Mouse (Mus musculus): ENCODE results near the gene Pank1.

The Pank1 gene

DNA sequence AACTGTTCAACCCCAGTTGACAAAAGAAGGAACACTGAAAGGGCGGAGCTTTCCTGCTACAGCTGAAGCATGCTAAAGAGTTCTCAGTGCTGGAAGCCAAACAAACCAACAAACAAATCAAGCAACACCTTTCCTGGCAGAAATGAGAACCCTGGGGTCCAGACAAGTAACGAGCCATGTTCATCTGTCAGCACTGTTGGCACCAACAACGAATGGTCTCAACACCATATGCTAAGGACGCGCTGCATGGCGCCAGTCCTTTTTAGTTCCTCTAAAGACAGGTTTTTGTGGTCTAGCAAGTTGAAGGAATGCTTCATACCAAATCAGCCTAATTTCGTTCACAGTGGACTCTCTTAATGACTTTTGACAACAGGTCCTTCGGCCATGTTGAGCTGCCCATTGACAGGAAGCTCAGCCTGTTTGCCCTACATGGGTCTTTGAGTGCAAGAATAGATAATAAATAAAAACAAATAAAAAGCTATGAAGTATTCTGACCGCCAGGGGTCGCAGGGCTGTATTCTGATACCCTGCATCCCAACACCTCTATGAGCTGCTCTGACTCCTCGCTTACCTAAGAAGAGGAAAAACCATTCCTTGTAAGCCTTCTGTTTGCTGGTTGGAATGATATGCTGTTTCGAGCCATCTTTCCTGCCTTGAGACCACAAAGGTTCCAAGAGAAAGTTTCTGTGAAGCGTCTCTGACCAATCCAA lies 53.2 kb downstream of the Pank1 start:
- peak in 1 of 2 experiments; percentile 42 for DNase-seq (ENCODE audit: low spot score in 2 of 2)

DNA sequence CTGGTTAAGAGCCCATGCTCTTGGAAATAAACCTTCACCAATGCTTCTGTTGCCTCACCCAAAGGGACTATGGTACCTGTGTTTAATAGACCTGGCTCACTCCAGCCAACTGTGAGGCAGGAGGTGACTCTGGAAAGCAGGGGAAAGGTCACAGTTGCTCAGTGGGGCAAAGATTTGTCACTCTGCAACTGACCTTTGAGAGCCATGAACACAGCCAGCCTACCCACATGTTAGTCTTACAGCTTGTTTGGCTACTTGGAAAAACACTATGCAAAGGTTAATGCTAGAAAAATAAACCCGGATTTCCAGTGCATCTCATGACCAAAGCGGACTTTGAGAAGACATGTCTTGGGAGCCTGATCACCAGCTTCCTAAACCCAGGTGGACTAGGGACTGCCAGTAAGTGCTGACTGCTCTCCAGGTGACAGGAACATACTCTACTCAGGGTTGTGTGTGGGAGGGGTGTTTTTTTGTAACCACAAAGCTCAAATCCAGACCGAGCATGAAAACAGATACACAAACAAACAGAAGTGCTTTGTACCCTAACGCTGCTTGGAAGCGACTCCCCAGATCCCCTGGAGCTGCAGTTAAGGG lies 59.6 kb downstream of the Pank1 start:
- DNase-seq (ENCODE audit: low spot score in 2 of 2), result no peak

DNA sequence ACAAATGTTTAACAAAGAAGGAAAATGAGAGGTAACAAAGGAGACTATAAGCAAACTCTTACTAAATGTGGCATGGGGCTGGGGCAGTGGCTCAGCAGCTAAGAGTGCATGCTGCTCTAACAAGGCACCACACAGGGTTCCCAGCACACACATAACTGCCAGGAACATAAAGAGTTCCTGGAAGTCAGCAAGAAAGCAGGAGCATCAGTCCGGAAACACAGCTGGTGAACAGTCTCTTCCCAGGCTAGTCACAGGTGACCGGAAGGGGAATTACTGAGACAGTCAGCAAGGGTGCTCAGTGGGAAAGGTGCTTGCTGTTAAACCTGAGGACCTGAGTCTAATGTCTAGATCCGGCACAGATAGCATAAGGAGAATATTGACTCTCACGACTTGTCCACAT lies 63.9 kb downstream of the Pank1 start:
- no peak for DNase-seq (ENCODE audit: low spot score in 2 of 2)

DNA sequence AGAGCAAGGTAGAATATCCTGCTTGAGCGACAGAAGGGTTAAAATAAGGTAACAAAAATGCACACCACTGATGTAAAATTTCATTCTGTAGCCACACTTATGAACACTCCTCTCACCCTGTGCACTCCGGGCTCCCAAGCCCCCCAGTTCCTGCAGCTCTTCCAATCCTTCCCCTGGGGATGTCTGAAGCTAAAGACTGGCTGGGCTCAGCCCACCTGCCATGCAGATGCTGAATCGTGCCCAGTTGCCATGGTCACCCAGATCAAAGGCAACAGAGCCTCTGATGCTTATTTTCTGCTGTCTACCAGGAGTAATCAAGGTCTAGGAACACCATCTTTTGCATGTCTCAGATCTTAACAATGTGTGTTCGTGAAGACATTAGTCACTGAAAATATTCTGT lies 64.6 kb downstream of the Pank1 start:
- DNase-seq (ENCODE audit: low spot score in 2 of 2), result no peak

DNA sequence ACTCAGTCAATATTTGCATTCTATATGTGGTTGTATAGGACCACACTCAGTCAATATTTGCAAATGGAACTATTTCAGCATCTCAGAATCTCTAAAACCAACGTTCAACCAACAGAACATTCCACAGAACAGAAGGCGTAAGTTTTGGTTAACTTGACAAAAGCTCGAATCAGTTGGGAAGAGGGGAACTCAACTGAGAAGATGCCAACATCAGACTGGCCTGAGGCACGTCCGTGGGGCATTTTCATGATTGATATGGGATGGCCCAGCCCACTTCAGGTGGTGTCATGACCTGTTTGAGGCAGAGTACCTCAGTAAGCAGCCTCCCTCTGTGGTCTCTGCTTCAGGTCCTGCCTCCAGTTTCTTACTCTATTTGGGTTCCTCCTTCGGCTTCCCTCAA lies 65.3 kb downstream of the Pank1 start:
- DNase-seq (ENCODE audit: low spot score in 2 of 2), result no peak

DNA sequence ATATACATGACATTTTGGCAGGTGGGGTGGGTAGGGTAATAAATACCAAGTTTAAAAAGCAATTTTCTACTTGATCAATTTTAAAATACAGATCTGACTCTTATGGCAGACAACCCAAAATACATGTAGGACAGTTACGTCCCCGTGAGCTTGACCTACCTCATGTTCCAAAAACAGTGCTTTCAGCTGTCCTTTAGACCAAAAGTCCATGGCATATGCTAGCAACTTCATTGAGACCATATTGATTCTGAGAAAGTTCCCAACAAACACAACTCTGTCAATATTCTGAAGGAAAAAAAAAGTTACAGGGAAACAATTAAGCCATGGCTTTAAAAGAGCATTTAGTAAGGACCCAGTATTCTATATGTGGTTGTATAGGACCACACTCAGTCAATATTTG lies 65.7 kb downstream of the Pank1 start:
- no peak for DNase-seq (ENCODE audit: low spot score in 2 of 2)

DNA sequence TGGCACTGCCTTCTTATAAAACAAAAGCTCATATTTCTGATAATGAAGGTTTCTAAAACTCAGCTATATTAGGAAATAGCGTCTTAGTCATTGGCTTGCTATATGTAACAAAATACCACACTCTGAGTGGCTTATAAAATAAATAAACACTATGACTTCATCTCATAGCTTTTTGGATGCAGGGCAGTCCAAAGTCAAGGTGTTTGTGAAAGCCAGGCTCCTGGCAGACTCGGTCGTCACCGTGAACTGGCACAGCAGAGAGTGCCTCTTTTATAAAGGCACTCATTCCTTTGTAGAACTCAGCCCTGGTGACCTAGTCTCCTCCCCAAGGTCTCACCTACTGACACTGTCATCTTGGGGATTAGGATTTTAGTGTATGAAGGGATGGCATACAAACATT lies 66.5 kb downstream of the Pank1 start:
- DNase-seq (ENCODE audit: low spot score in 2 of 2), result no peak

DNA sequence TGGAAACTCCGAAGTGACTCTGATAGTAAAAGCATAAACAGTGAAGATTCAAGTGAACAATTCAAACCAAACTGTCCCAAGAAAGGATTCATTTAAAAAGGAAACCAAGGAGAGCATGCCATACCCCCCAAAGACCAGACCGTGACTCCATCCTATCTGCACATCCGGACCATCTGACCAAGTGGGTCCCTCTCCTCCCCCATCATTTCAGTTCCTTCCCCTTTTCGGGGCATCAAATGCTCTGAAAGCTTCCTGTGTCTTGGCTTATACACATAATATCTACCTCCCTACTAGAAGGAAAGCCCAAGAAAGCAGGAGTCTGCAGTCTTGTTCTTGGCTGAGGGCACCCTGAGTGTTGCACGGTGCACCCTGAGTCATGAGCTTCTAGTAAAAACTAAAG lies 72.1 kb downstream of the Pank1 start:
- no peak for DNase-seq (ENCODE audit: low spot score in 2 of 2)

DNA sequence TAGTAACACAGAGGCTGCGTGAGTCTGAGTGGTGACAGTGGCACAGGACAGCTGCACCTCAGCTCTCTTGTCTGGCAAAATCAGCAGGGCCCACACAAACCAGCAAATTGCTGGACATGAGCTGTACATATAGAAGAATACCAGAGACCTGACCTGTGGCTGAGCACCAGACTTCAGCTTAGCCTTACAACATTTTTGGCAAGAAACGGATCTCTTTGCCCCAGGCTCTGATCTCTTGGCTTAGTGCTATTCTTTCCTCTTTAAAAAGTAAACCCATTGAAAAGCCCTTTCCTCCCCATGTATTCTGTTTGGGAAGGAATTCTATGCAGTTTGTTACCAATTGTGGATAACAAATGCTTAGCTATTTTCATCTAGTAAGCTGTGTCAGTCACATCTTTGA lies 74.2 kb downstream of the Pank1 start:
- no peak for DNase-seq (ENCODE audit: low spot score in 2 of 2)

DNA sequence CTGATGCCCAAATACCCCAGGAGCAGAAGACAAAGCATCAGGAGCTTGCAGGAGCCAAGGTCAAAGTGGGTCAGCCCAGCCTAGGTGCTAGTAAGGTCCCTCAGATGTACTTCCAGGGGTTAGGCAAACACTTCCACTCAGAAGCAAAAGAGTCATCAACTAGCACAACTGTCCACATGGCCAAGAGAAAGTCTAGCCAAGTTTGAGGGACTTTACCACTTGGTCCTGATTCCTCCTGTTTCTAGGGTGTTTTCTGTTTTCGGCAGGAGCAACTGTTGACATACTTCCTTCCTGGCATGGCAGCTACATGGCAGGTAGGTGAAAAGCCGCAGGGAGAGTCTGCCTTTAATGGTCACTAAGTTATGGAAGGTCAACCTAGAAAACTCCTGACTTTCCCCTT lies 74.7 kb downstream of the Pank1 start:
- no peak for DNase-seq (ENCODE audit: low spot score in 2 of 2)

DNA sequence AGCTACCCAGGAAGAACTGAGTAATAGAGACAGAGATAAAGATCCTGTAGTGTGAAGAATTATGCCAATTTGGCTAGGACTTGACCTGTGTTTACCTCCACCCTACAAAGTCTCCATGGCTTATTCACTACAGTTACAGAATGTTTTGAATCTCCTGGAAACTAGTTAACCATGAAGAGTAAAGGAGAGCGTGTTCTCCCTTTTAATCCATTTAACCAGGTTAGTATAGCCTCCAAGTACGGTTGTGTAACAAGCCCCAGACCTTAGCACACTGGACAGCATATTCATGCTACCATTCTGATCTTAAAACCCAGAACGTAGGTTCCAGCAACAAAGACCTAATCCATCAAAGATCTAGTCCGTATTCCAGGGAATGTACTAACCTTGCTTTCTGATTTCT lies 75.9 kb downstream of the Pank1 start:
- DNase-seq (ENCODE audit: low spot score in 2 of 2), result no peak

DNA sequence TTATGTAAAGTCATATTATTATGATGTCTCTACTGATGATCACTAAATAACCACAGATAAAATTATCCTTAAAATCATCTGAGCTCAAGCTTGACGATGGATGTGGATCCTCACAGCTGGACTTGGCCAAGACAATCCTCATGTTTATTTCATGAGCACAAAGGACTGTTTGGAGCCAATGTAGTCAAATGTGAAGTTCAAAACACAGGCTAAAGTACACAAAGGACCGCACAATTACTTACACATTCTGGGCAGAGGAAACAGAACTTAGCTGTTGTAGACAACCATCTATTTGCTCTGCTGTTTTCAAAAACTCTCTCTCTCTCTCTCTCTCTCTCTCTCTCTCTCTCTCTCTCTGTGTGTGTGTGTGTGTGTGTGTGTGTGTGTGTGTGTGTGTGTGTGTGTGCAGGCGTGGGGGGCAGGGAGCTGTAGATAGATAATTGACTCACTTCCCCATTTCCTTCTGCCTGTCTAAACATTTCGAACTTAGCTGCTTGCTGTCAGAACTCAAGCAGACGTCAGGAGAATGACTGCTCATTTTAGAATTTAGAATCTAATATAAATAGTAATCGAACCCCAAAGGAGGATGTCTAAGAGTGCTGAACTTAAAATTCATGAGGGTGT lies 79.5 kb downstream of the Pank1 start:
- DNase-seq (ENCODE audit: low spot score in 2 of 2), result no peak

DNA sequence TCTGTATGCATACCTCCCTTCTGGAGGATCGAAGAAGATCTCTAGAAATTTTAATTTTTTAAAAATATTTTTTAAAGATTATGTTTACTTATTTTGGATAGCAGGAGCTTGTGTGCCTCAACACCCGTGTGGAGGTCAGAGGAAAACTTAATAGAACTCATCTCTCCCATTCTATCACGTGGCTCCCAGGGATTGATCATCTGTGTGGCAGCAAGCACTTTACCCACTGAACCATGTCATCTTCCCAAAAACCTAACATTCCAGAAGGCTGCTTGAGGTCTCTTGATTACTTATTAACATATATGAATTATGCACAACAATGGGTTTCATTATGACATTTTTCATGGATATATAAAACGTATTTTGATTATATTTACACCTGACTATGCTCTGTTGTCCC lies 82.9 kb downstream of the Pank1 start:
- DNase-seq (ENCODE audit: low spot score in 2 of 2), result no peak

DNA sequence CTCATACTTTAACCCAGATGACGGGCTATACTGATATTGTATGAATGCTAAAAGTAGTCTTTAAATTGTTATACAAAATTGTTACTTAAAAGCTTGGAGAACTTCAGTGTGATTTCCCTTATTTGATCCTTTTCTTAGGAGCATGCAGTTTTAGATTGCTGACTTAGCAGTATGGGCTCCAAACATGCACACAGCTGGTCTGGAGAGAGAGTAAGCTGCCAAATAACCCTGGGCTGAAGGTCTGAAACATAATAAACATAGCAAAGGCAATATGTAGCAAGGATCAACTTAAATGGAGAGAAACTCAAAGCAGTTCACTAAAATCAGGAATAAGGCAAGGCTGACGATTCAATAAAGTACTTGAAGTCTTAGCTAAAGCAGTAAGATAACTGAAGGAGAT lies 96.8 kb downstream of the Pank1 start:
- no peak for DNase-seq (ENCODE audit: low spot score in 2 of 2)

DNA sequence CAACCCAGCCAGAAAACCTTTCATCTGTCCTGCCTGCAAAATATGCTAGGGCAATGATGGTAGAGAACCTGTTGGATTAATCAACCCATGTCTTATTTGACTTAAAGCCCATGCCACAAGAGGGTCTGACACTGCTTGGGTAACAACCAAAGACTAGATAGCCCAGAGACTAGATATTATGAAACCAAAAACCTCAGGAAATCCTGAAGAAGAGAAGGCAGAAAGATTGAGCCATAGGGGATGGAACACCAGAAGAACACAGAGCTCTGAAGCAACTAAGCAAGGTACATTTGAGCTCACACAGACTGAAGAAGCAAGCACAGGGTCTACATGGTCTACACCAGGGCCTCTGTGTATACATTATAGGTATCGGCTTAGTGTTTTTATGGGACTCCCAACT lies 100.3 kb downstream of the Pank1 start:
- DNase-seq (ENCODE audit: low spot score in 2 of 2), result no peak

DNA sequence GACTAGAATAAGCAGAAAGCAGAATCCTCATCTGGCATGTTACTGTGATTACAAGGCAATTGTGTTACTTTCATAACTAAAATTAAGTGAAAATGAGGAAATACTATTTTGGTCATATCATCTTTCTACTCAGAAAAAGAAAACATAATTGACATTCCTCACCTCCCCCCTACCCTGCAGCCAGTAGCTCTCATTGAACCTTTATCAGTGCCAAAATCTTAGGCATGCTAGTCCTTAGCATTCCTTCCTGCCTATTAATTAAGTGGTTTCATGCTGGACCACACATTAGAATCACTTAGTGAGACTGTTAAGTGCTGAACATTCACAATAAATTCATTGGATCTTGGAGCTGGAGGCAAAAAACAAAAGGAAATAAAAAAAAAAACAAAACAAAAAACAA lies 101.2 kb downstream of the Pank1 start:
- DNase-seq (ENCODE audit: low spot score in 2 of 2), result no peak

DNA sequence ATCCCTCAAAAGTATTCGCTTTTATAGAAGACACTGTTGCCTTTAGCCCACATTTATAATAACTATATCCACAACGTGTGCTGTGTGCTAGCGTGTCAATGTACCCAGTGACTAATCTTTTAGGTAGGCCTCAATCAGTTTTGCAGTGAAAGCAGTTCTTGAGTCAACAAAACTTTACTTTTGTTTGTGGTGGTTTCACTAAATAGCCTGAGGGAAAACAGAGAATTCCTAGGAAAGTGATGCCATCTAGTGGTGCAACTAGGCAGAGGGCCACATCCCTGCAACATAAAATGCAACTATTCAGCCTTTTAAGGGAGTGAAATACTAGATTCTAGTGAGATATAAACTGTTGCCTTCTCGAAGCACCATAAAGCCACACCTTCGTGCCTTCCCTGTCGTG lies 106.5 kb downstream of the Pank1 start:
- peak in 1 of 2 experiments; percentile 60 for DNase-seq (ENCODE audit: low spot score in 2 of 2)

DNA sequence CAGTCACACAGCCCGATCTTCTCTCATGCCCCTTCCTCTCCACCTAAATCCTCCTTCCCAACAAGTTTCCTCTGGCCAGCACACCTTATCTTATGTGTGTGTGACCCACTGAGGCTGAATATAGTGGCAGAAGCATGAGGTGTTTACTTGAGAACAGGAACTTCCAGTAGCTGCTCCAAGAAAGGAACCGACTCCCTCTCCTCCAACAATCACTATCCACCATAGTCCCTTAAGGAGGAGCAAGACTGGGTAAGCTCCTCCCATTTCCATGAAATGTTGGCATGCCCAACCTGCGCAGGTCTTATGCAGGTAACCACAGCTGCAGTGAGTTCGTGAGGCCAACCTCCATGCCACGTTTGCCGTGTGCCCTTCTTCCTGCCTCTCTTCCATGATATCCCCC lies 108.5 kb downstream of the Pank1 start:
- no peak for DNase-seq (ENCODE audit: low spot score in 2 of 2)

DNA sequence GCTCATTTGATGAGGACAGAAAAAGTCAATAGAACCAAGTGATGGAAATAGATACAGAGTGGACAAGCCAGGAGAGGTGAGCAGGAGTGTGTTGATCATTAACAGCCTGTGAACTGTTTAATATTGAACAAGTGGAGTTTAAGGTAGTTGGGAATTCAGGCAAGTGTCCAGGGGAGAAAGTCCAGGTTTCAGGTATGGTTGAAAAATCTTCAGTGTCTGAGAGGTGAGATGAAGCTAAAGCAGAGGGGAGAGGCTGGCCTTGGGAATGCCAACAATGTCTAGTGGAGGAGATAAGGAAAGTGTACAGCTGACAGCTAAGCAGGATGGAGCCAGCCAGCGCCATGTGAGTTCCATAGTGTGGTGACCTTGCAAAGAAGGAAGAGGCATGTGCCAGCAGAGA lies 120.5 kb downstream of the Pank1 start:
- DNase-seq (ENCODE audit: low spot score in 2 of 2), result no peak
